Mouse (Mus musculus) heart, postnatal 0 days (tissue): ENCODE results near the gene Rps11. TPM values are rescaled to one million over a fixed set of nuclear protein-coding genes. Genes with fewer than 3 reads are reported as not detected.
A peak's percentile ranks its signal among the peaks of the same experiment; 100 is the strongest.

Source experiments
- ATAC-seq: fragments of 200-750 bp; cut with Nextera tagmentation; 2 replicates; pipeline ENCODE4 v1.8.0; 2017; ENCODE audit warnings: low read depth, moderate number of reproducible peaks, moderate library complexity; ENCODE audit not compliant: insufficient read depth
- DNase-seq: peaks from one replicate; pipeline ENCODE4 v3.0.0-alpha.2; 2016; ENCODE audit warnings: low spot score
- H3K27ac ChIP-seq: fragments of 300-500 bp; sonication (generic); 2 replicates; pipeline ENCODE4 v1.5.1; 2014; ENCODE audit warnings: low read depth, mild to moderate bottlenecking
- H3K27me3 ChIP-seq: fragments of 300-500 bp; sonication (generic); 2 replicates; pipeline ENCODE4 v1.6.1; 2014; ENCODE audit warnings: low read length, mixed read lengths; ENCODE audit not compliant: control insufficient read depth, insufficient read depth
- H3K36me3 ChIP-seq: fragments of 300-500 bp; sonication (generic); replicated peaks from 2 replicates; pipeline ENCODE4 v1.6.1; 2014; ENCODE audit warnings: low read length, mixed read lengths; ENCODE audit not compliant: control insufficient read depth, insufficient read depth
- H3K4me1 ChIP-seq: fragments of 300-500 bp; sonication (generic); 2 replicates; pipeline ENCODE4 v1.6.1; 2014; ENCODE audit warnings: antibody characterized with exemption; ENCODE audit not compliant: control insufficient read depth, insufficient read depth
- H3K4me2 ChIP-seq: fragments of 300-500 bp; sonication (generic); 2 replicates; pipeline ENCODE4 v1.6.1; 2014; ENCODE audit warnings: low read depth, mild to moderate bottlenecking, low read length, moderate library complexity
- H3K4me3 ChIP-seq: fragments of 300-500 bp; sonication (generic); 2 replicates; pipeline ENCODE4 v1.5.1; 2014; ENCODE audit warnings: low read depth, low read length
- H3K9ac ChIP-seq: fragments of 300-500 bp; sonication (generic); replicated peaks from 2 replicates; pipeline ENCODE4 v1.6.1; 2014; ENCODE audit warnings: low read depth, low read length, mixed read lengths
- H3K9me3 ChIP-seq: fragments of 300-500 bp; sonication (generic); replicated peaks from 2 replicates; pipeline ENCODE4 v1.6.1; 2016; ENCODE audit warnings: low read length; ENCODE audit not compliant: control insufficient read depth
- CTCF ChIP-seq: IDR thresholded peaks from 2 replicates; pipeline ENCODE4 v1.5.1; 2016; ENCODE audit warnings: antibody characterized with exemption, control low read depth, low read depth
- EP300 ChIP-seq: IDR thresholded peaks from 2 replicates; pipeline ENCODE4 v1.6.1; 2016; ENCODE audit warnings: antibody characterized with exemption, low read depth
- whole genome bisulfite sequencing: fragments of 180-500 bp; shearing (Covaris S2); extraction: QIAGEN DNeasy Blood & Tissue Kit; methylation state at CpG from one replicate; pipeline ENCODE4 v1.1.7; 2014; 5-methylcytosine and 5-hydroxymethylcytosine counted together
- polyA plus RNA-seq: library from polyadenylated mRNA; unstranded; fragments of >200 nt; fragmentation: Nextera tagmentation; extraction: Ambion mirVana; gene quantifications from 2 replicates; pipeline ENCODE4 v1.2.1, GENCODE M21; 2015
- total RNA-seq: library from RNA; depleted of rRNA; stranded (reverse); fragments of >200 nt; gene quantifications from 2 replicates; pipeline ENCODE4 v1.2.3, GENCODE M21; 2014; ENCODE audit warnings: low replicate concordance

Rps11 gene
- total and polyA plus RNA-seq, 2 experiments from 2014 or later = 730 to 1,247 TPM

- Histone ChIP-seq H3K9ac (peak overlapping the region; percentile 58; the same call in 1 of the 2 replicates), H3K9me3 (no peaks in the 10 kb centered on the region), H3K36me3 (0 out of 2 replicates have a peak, but pooled peaks cover 10% of the 10 kb centered on the region), H3K4me2 (peak overlapping the region; percentile 65), H3K4me3 (peak overlapping the region; percentile 50; the same call in 1 of the 2 replicates), H3K27me3 (no peaks in the 10 kb centered on the region), H3K4me1 (no peaks in the 10 kb centered on the region; the same call in 1 of the 2 replicates), H3K27ac (0 out of 2 replicates have a peak overlapping the region, but pooled peaks have one; percentile 83)
- no peak for DNase-seq
- WGBS = 77% methylated on average over 13 of the region's 13 CpGs
- no peak for TF ChIP-seq EP300
- no peak for ATAC-seq
These were observed 33.8 kb downstream of the Rps11 start for GRCm38 (mm10) chr7:45090251-45090977.

- 0 out of 2 replicates have a peak, but pooled peaks cover 10% of the 10 kb centered on the region for H3K36me3 ChIP-seq
- no peaks in the 10 kb centered on the region for H3K27me3 ChIP-seq
- no peak overlapping the region for H3K27ac ChIP-seq
- no peaks in the 10 kb centered on the region; the same call in 1 of the 2 replicates for H3K4me1 ChIP-seq
- TF ChIP-seq CTCF = no peak
- no peak for TF ChIP-seq EP300
- H3K9ac ChIP-seq = no peak overlapping the region
- DNase-seq (no peak), ATAC-seq (no peak)
- WGBS = 87% methylated on average over 17 of the region's 17 CpGs
- no peak overlapping the region for H3K4me3 ChIP-seq
- H3K9me3 ChIP-seq = no peaks in the 10 kb centered on the region
- no peak overlapping the region for H3K4me2 ChIP-seq
These were observed 35.6 kb downstream of the Rps11 start for GRCm38 (mm10) chr7:45088597-45088996.

- no peak for TF ChIP-seq EP300
- no peak for TF ChIP-seq CTCF
- Histone ChIP-seq H3K4me2 (no peak overlapping the region), H3K9ac (no peak overlapping the region), H3K9me3 (no peaks in the 10 kb centered on the region), H3K27me3 (no peaks in the 10 kb centered on the region), H3K36me3 (0 out of 2 replicates have a peak, but pooled peaks cover 10% of the 10 kb centered on the region), H3K4me1 (no peaks in the 10 kb centered on the region), H3K27ac (no peak overlapping the region), H3K4me3 (no peak overlapping the region)
- DNase-seq = no peak
- 83% methylated on average over 4 of the region's 4 CpGs for WGBS
- ATAC-seq = no peak
These were observed 38.2 kb downstream of the Rps11 start for GRCm38 (mm10) chr7:45086084-45086483.

GRCm38 (mm10) chr7:45083300-45083890, 40.8 kb downstream of the Rps11 start:
- H3K4me3 ChIP-seq = no peak overlapping the region

GRCm38 (mm10) chr7:45082401-45083299, 41.6 kb downstream of the Rps11 start:
- ATAC-seq (peak; percentile 49; the same call in 1 of the 2 replicates), DNase-seq (peak; percentile 45)
- no peak overlapping the region; the same call in 1 of the 2 replicates for H3K9ac ChIP-seq
- H3K36me3 ChIP-seq = peaks cover 12% of the 10 kb centered on the region; the same call in 1 of the 2 replicates
- no peaks in the 10 kb centered on the region for H3K4me1 ChIP-seq
- H3K4me3 ChIP-seq = no peak overlapping the region
- no peaks in the 10 kb centered on the region for H3K27me3 ChIP-seq
- peak overlapping the region; percentile 16; the same call in 1 of the 2 replicates for H3K4me2 ChIP-seq
- TF ChIP-seq EP300 = peak; percentile 33; the same call in 1 of the 2 replicates
- TF ChIP-seq CTCF = no peak
- H3K9me3 ChIP-seq = no peaks in the 10 kb centered on the region
- 55% methylated on average over 25 of the region's 25 CpGs for WGBS
- H3K27ac ChIP-seq = peak overlapping the region; percentile 73

More at GRCm38 (mm10) chr7:45083300-45083890, 40.8 kb downstream of the Rps11 start:
- no peaks in the 10 kb centered on the region for H3K27me3 ChIP-seq
- ATAC-seq = no peak
- no peak overlapping the region; the same call in 1 of the 2 replicates for H3K9ac ChIP-seq
- no peak overlapping the region for H3K27ac ChIP-seq
- H3K9me3 ChIP-seq = no peaks in the 10 kb centered on the region
- no peak overlapping the region for H3K4me2 ChIP-seq
- 0 out of 2 replicates have a peak, but pooled peaks cover 10% of the 10 kb centered on the region for H3K36me3 ChIP-seq
- no peak for TF ChIP-seq CTCF
- no peak for TF ChIP-seq EP300
- WGBS = 80% methylated on average over 20 of the region's 22 CpGs
- no peaks in the 10 kb centered on the region for H3K4me1 ChIP-seq
- no peak for DNase-seq
